ENCODE assay signal across 8 mouse cellular contexts in the genomic region with DNA sequence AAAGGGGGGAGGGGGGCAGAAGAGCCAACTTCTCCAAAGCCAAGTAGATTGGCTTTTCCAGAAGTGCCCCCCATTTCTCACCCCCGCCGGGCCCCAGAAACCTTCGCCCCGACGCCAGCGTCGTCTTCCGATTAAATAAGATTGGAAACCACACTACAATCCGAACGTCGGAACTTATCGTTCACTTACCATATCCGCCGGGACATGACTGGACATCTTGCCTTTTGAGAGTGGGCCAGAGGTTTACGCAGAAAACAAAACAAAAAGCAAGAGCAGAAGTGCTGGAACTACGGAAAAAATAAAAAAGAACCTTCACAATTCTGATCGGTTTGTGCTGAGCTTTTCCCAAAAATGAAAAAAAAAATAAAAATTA. TPM values are rescaled to one million over a fixed set of nuclear protein-coding genes. Genes with fewer than 3 reads are reported as not detected.
DNase-seq lines count a peak whose midpoint lies in the region; ATAC-seq and TF ChIP-seq lines count a peak whose summit lies in the region.

No protein-coding gene starts in this region.

- peak overlapping the region; percentile 76 for H3K9ac ChIP-seq in embryonic facial prominence, embryonic 15.5 days
- peak overlapping the region; percentile 77 for H3K9ac ChIP-seq in hindbrain, embryonic 15.5 days
- peak overlapping the region; percentile 69 for H3K9ac ChIP-seq in liver, embryonic 15.5 days

- peak overlapping the region; percentile 73 for H3K4me2 ChIP-seq in embryonic facial prominence, embryonic 15.5 days (replicated peaks)
- peak overlapping the region; percentile 81 for H3K4me2 ChIP-seq in hindbrain, embryonic 15.5 days
- peak overlapping the region; percentile 81 for H3K4me2 ChIP-seq in liver, embryonic 15.5 days

- peak; percentile 60 for DNase-seq in embryo, embryonic 11 days
- no peak for DNase-seq in embryo, embryonic 10.5 days (ENCODE audit: low spot score)
- no peak for DNase-seq in frontal cortex, postnatal 14 days (ENCODE audit: low spot score in 2 of 2)

- TF ChIP-seq CTCF in E14TG2a.4 (conservative IDR thresholded peaks at IDR 0.05; ENCODE audit: low read length), result no peak
- TF ChIP-seq CTCF in small intestine, adult 2 months (IDR thresholded peaks at IDR 0.05; ENCODE audit: extremely low read depth, insufficient read length, insufficient replicate concordance, low read depth, low read length), result no peak

- H3K27me3 ChIP-seq in E14TG2a.4 (ENCODE audit: insufficient read depth, low read length), result no peaks in the 10 kb centered on the region
- no peaks in the 10 kb centered on the region; the same call in 1 of the 2 replicates for H3K27me3 ChIP-seq in embryonic facial prominence, embryonic 15.5 days
- H3K27me3 ChIP-seq in hindbrain, embryonic 15.5 days, result no peaks in the 10 kb centered on the region
- peaks cover 63% of the 10 kb centered on the region for H3K27me3 ChIP-seq in liver, embryonic 15.5 days
- no peaks in the 10 kb centered on the region for H3K27me3 ChIP-seq in small intestine, adult 2 months (ENCODE audit: control insufficient read depth, insufficient read depth, low read length)

- peak overlapping the region; percentile 97 for H3K27ac ChIP-seq in embryonic facial prominence, embryonic 15.5 days (replicated peaks)
- H3K27ac ChIP-seq in hindbrain, embryonic 15.5 days (replicated peaks), result peak overlapping the region; percentile 96
- peak overlapping the region; percentile 86 for H3K27ac ChIP-seq in liver, embryonic 15.5 days (replicated peaks)
- peak overlapping the region; percentile 87 for H3K27ac ChIP-seq in small intestine, adult 2 months (ENCODE audit: insufficient read depth, low read depth, low read length)

- ATAC-seq in embryonic facial prominence, embryonic 15.5 days (ENCODE audit: insufficient number of reproducible peaks, low FRiP score, low TSS enrichment, low read depth), result no peak
- no peak for ATAC-seq in hindbrain, embryonic 15.5 days (ENCODE audit: low FRiP score, low read depth)
- ATAC-seq in liver, embryonic 15.5 days (ENCODE audit: insufficient read depth), result no peak

- no peaks in the 10 kb centered on the region for H3K36me3 ChIP-seq in E14TG2a.4 (ENCODE audit: insufficient read depth, low read length)
- no peaks in the 10 kb centered on the region for H3K36me3 ChIP-seq in embryonic facial prominence, embryonic 15.5 days
- H3K36me3 ChIP-seq in hindbrain, embryonic 15.5 days, result no peaks in the 10 kb centered on the region
- H3K36me3 ChIP-seq in liver, embryonic 15.5 days (replicated peaks), result no peaks in the 10 kb centered on the region
- no peaks in the 10 kb centered on the region for H3K36me3 ChIP-seq in small intestine, adult 2 months (ENCODE audit: control insufficient read depth, insufficient read depth, low read length)

- no peaks in the 10 kb centered on the region for H3K9me3 ChIP-seq in E14TG2a.4 (ENCODE audit: low read length)
- H3K9me3 ChIP-seq in embryonic facial prominence, embryonic 15.5 days (replicated peaks), result no peaks in the 10 kb centered on the region
- no peaks in the 10 kb centered on the region for H3K9me3 ChIP-seq in hindbrain, embryonic 15.5 days
- no peaks in the 10 kb centered on the region for H3K9me3 ChIP-seq in liver, embryonic 15.5 days (replicated peaks)

- no peak for TF ChIP-seq POLR2A in small intestine, adult 2 months (IDR thresholded peaks at IDR 0.05; ENCODE audit: low read depth, low read length)

- H3K4me1 ChIP-seq in E14TG2a.4 (replicated peaks; ENCODE audit: low read depth, low read length), result peaks cover 66% of the 10 kb centered on the region
- H3K4me1 ChIP-seq in embryonic facial prominence, embryonic 15.5 days, result peaks cover 53% of the 10 kb centered on the region
- H3K4me1 ChIP-seq in hindbrain, embryonic 15.5 days (replicated peaks), result peaks cover 48% of the 10 kb centered on the region
- peaks cover 49% of the 10 kb centered on the region for H3K4me1 ChIP-seq in liver, embryonic 15.5 days (replicated peaks)
- H3K4me1 ChIP-seq in small intestine, adult 2 months (ENCODE audit: control insufficient read depth, insufficient read depth, insufficient read length, low read length), result peaks cover 23% of the 10 kb centered on the region

- under 1% methylated on average over 17 of the region's 17 CpGs for WGBS in embryonic facial prominence, embryonic 15.5 days
- WGBS in hindbrain, embryonic 15.5 days, result under 1% methylated on average over 17 of the region's 17 CpGs
- under 1% methylated on average over 17 of the region's 17 CpGs for WGBS in liver, embryonic 15.5 days (ENCODE audit: insufficient replicate concordance)
- WGBS in small intestine, adult 2 months, result under 1% methylated on average over 17 of the region's 17 CpGs

- peak overlapping the region; percentile 85 for H3K4me3 ChIP-seq in E14TG2a.4 (replicated peaks; ENCODE audit: low read length)
- peak overlapping the region; percentile 74 for H3K4me3 ChIP-seq in embryonic facial prominence, embryonic 15.5 days (replicated peaks)
- H3K4me3 ChIP-seq in hindbrain, embryonic 15.5 days, result peak overlapping the region; percentile 64
- peak overlapping the region; percentile 71 for H3K4me3 ChIP-seq in liver, embryonic 15.5 days (replicated peaks)
- H3K4me3 ChIP-seq in small intestine, adult 2 months (ENCODE audit: low read depth, low read length), result peak overlapping the region; percentile 84

RNA-seq across cellular contexts. Expression of a gene that starts 0.8 kb away (rescaled TPM):
- polyA plus RNA-seq in embryonic facial prominence, embryonic 15.5 days (2015; fragmentation: Nextera tagmentation; extraction: Ambion mirVana), result 73.5 and 74.7 TPM in 2 replicates
- polyA plus RNA-seq in hindbrain, embryonic 15.5 days (2015; fragmentation: Nextera tagmentation; extraction: Ambion mirVana), result 96.9 and 101 TPM in 2 replicates
- polyA plus RNA-seq in liver, embryonic 15.5 days (2015; fragmentation: Nextera tagmentation; extraction: Ambion mirVana), result 21.1 and 22.2 TPM in 2 replicates
- polyA plus RNA-seq in small intestine, adult 2 months (2012; rRNA removed), result 32.1 and 68.2 TPM in 2 replicates
